Comparison of ENCODE assay signal across 23 mouse cellular contexts in genomic region chr5:47225247-47225646, GRCm38 (mm10).
A peak's percentile ranks its signal among the peaks of the same experiment; 100 is the strongest.
DNase-seq lines count a peak whose midpoint lies in the region; ATAC-seq and TF ChIP-seq lines count a peak whose summit lies in the region.
"Had no signal": no experiment of that assay in that cellular context is flagged by ENCODE, and none has a peak within 500 bp of the region (broad histone marks: within the 10 kb centered on the region; RNA-seq: fewer than 3 reads in every experiment).

No protein-coding gene starts in this region.

- intact Hi-C loops in heart, postnatal 14 days (cut with DNase I), result loop anchor here (10.0 kb wide), 1 partner anchor 760 kb away; the partner anchor contains the start of gene Slit2

- no peak for DNase-seq in heart, postnatal 0 days (ENCODE audit: low spot score)
- no peak for DNase-seq in heart, postnatal 14 days
- DNase-seq in lung, embryonic 14.5 days, result peak; percentile 34
- no peak for DNase-seq in lung, adult 18-20 months
- peak; percentile 49 for DNase-seq in NIH3T3 (ENCODE audit: low read depth)
- DNase-seq in stomach, postnatal 0 days (ENCODE audit: low spot score), result no peak
- no peak for DNase-seq in ovary, postnatal 36 days (ENCODE audit: low spot score)
- DNase-seq: adrenal gland, postnatal 25 days; cerebellum, adult 9-10 months; gastrocnemius, postnatal 14 days; heart, adult 11 months; heart, postnatal 36 days; kidney, adult 18-20 months; liver; lung, postnatal 10 days; retina, postnatal 1 day; thymus, postnatal 14 days had no signal

- no peak overlapping the region for H3K4me3 ChIP-seq in heart, postnatal 0 days (ENCODE audit: low read depth, low read length)
- H3K4me3 ChIP-seq in lung, embryonic 14.5 days (ENCODE audit: low read depth, low read length), result no peak overlapping the region
- H3K4me3 ChIP-seq in stomach, postnatal 0 days (ENCODE audit: low read depth, low read length), result no peak overlapping the region
- H3K4me3 ChIP-seq: heart, embryonic 12.5 days; limb, embryonic 10.5 days; liver, embryonic 15.5 days; midbrain, embryonic 12.5 days; neural tube, embryonic 12.5 days had no signal

- WGBS in heart, postnatal 0 days, result 53% methylated on average over 1 of the region's 1 CpGs
- 55% methylated on average over 1 of the region's 1 CpGs for WGBS in lung, embryonic 14.5 days
- WGBS in stomach, postnatal 0 days, result 66% methylated on average over 1 of the region's 1 CpGs

- TF ChIP-seq CTCF in heart, postnatal 0 days (IDR thresholded peaks at IDR 0.05; ENCODE audit: low read depth), result peak; percentile 18
- TF ChIP-seq CTCF in lung, embryonic 14.5 days (IDR thresholded peaks at IDR 0.05; ENCODE audit: low read depth), result peak; percentile 30; the same call in 1 of the 2 replicates
- TF ChIP-seq CTCF in stomach, postnatal 0 days (IDR thresholded peaks at IDR 0.05; ENCODE audit: low read depth), result peak; percentile 42; the same call in 1 of the 2 replicates

- H3K4me1 ChIP-seq in heart, postnatal 0 days (ENCODE audit: control insufficient read depth, insufficient read depth), result no peaks in the 10 kb centered on the region
- H3K4me1 ChIP-seq in lung, embryonic 14.5 days (ENCODE audit: insufficient read depth), result no peaks in the 10 kb centered on the region
- no peaks in the 10 kb centered on the region for H3K4me1 ChIP-seq in stomach, postnatal 0 days (replicated peaks; ENCODE audit: control insufficient read depth, insufficient read depth)
- H3K4me1 ChIP-seq: limb, embryonic 10.5 days; liver, embryonic 15.5 days; midbrain, embryonic 12.5 days; neural tube, embryonic 12.5 days had no signal

- H3K9ac ChIP-seq in heart, postnatal 0 days (replicated peaks; ENCODE audit: low read depth, low read length), result no peak overlapping the region
- no peak overlapping the region for H3K9ac ChIP-seq in lung, embryonic 14.5 days
- H3K9ac ChIP-seq in stomach, postnatal 0 days (ENCODE audit: low read length), result no peak overlapping the region
- H3K9ac ChIP-seq: heart, embryonic 12.5 days; liver, embryonic 15.5 days; midbrain, embryonic 12.5 days; neural tube, embryonic 12.5 days had no signal

- H3K36me3 ChIP-seq in heart, postnatal 0 days (replicated peaks; ENCODE audit: control insufficient read depth, insufficient read depth, low read length), result no peaks in the 10 kb centered on the region
- no peaks in the 10 kb centered on the region for H3K36me3 ChIP-seq in lung, embryonic 14.5 days (ENCODE audit: insufficient read depth)
- H3K36me3 ChIP-seq in stomach, postnatal 0 days (ENCODE audit: control insufficient read depth, insufficient read depth, low read length), result no peaks in the 10 kb centered on the region
- H3K36me3 ChIP-seq: heart, embryonic 12.5 days; limb, embryonic 10.5 days; liver, embryonic 15.5 days; midbrain, embryonic 12.5 days; neural tube, embryonic 12.5 days had no signal

- no peaks in the 10 kb centered on the region for H3K9me3 ChIP-seq in heart, postnatal 0 days (replicated peaks; ENCODE audit: control insufficient read depth, low read length)
- no peaks in the 10 kb centered on the region for H3K9me3 ChIP-seq in lung, embryonic 14.5 days (ENCODE audit: low read depth, low read length)
- H3K9me3 ChIP-seq in stomach, postnatal 0 days (ENCODE audit: control insufficient read depth, low read length), result no peaks in the 10 kb centered on the region
- H3K9me3 ChIP-seq: heart, embryonic 12.5 days; limb, embryonic 10.5 days; liver, embryonic 15.5 days; midbrain, embryonic 12.5 days; neural tube, embryonic 12.5 days had no signal

- no peak for TF ChIP-seq EP300 in heart, postnatal 0 days (IDR thresholded peaks at IDR 0.05; ENCODE audit: low read depth)
- TF ChIP-seq EP300 in stomach, postnatal 0 days (optimal IDR thresholded peaks at IDR 0.05), result no peak

- no peak for ATAC-seq in heart, postnatal 0 days (ENCODE audit: insufficient read depth, low read depth)
- ATAC-seq in lung, embryonic 14.5 days (ENCODE audit: insufficient read depth), result no peak
- ATAC-seq in stomach, postnatal 0 days (ENCODE audit: low FRiP score, low TSS enrichment), result no peak
- ATAC-seq: hindbrain, embryonic 16.5 days had no signal

- H3K4me2 ChIP-seq in heart, postnatal 0 days (ENCODE audit: low read depth, low read length), result no peak overlapping the region
- H3K4me2 ChIP-seq in lung, embryonic 14.5 days, result no peak overlapping the region
- no peak overlapping the region for H3K4me2 ChIP-seq in stomach, postnatal 0 days (replicated peaks; ENCODE audit: low read depth)
- H3K4me2 ChIP-seq: heart, embryonic 12.5 days; liver, embryonic 15.5 days; midbrain, embryonic 12.5 days; neural tube, embryonic 12.5 days had no signal

- no peaks in the 10 kb centered on the region for H3K27me3 ChIP-seq in heart, postnatal 0 days (ENCODE audit: control insufficient read depth, insufficient read depth, low read length)
- no peaks in the 10 kb centered on the region for H3K27me3 ChIP-seq in lung, embryonic 14.5 days (ENCODE audit: insufficient read depth, low read length)
- H3K27me3 ChIP-seq in stomach, postnatal 0 days (ENCODE audit: control insufficient read depth, insufficient read depth, low read length), result no peaks in the 10 kb centered on the region
- H3K27me3 ChIP-seq: heart, embryonic 12.5 days; liver, embryonic 15.5 days; midbrain, embryonic 12.5 days; neural tube, embryonic 12.5 days had no signal

- H3K27ac ChIP-seq in heart, postnatal 0 days (ENCODE audit: low read depth), result no peak overlapping the region
- no peak overlapping the region for H3K27ac ChIP-seq in lung, embryonic 14.5 days (ENCODE audit: low read depth)
- no peak overlapping the region for H3K27ac ChIP-seq in stomach, postnatal 0 days (replicated peaks)
- H3K27ac ChIP-seq: limb, embryonic 10.5 days; liver, embryonic 15.5 days; midbrain, embryonic 12.5 days; neural tube, embryonic 12.5 days had no signal

Comparison
In these comparisons a context has a peak if more than half of its experiments do, and no peak if none do; other contexts are left out.
1. DNase-seq: peak in lung, embryonic 14.5 days (single experiment) and NIH3T3 (single experiment); none in heart, postnatal 0 days (single experiment), heart, postnatal 14 days (0 of 2), lung, adult 18-20 months (0 of 2), stomach, postnatal 0 days (single experiment) and ovary, postnatal 36 days (single experiment).
2. Peak in every context shown above with its lines, with median percentiles within 50 percentile points of each other: CTCF ChIP-seq.